Mouse (Mus musculus) lung, postnatal 0 days (tissue): ENCODE measurements around the gene Prmt3.

Experiments
- CTCF ChIP-seq: IDR thresholded peaks from 2 replicates; pipeline ENCODE4 v1.5.1; 2016; ENCODE audit warnings: antibody characterized with exemption, mild to moderate bottlenecking
- EP300 ChIP-seq: IDR thresholded peaks from 2 replicates; pipeline ENCODE4 v1.6.1; 2016; ENCODE audit warnings: antibody characterized with exemption, mild to moderate bottlenecking, control low read depth

DNA sequence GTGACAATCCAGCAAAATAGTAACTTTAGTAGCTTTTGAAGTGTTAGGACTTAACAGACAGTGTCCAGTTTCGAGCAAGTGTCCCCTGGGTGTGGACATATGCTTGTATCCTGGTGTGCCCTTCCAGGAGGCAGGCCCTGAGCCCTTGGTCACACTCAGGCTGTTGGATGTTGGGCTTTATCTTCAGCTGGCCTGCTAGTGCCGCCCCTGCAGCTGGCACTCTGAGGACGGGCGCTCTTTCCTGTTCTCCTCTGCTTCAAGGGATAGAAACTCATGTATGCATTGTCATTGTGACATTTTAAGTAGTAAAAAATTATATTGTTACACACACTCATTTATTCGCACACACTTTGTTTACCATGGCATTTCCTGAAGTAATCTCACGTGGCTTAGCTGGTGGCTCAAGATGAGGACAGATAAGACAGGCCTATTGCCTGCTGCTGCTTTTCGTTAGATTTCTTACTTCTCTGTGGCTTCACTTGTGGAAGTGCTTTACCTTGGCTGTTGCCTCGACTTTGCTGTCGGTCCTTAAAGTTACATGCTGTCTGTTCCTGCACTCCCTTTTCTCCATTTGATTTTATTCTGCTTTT is 29.0 kb downstream of the Prmt3 start:
- no peak for TF ChIP-seq EP300
- TF ChIP-seq CTCF = no peak
